Mouse (Mus musculus): ENCODE results near the gene Mtrf1. TPM values are rescaled to one million over a fixed set of nuclear protein-coding genes. Genes with fewer than 3 reads are reported as not detected.
"Not testable (repeated sequence)": the region's sequence is repeated elsewhere in the genome, so short reads cannot be mapped to it uniquely, and the experiment has no call there.

The Mtrf1 gene
- polyA plus RNA-seq, 1 experiment from 2014 or later = 8.3 TPM

DNA sequence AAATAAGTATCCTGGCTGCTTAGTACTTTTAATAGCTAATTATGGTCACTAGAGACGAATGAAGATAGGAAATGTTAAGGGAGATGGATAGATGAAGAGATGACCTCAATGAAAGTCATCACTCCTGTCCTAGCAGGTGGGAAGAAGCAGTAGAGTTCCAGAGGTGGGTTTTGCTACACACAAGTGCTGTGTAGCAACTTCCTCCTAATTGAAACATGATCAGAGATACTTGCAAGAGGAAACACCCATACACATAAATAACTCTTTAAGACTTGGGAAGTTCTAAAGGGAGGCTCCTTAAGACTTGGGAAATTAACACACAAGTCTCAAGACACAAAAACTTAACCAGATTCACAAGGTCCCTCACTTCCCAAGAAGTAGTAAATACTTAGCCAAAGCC lies 36.5 kb downstream of the Mtrf1 start:
- H3K27ac ChIP-seq (replicated peaks; ENCODE audit: low read depth, low read length) = no peak overlapping the region
- ATAC-seq (ENCODE audit: low read depth) (no peak), DNase-seq (ENCODE audit: low spot score) (no peak)
- 77% methylated on average over 1 of the region's 1 CpGs for WGBS
- no peaks in the 10 kb centered on the region for H3K27me3 ChIP-seq (replicated peaks; ENCODE audit: control insufficient read depth, insufficient read depth, low read length)
- H3K4me2 ChIP-seq (ENCODE audit: low read depth, low read length) = no peak overlapping the region
- H3K36me3 ChIP-seq (ENCODE audit: control insufficient read depth, insufficient read depth, low read length) = no peaks in the 10 kb centered on the region
- H3K4me3 ChIP-seq (ENCODE audit: low read depth, low read length) = no peak overlapping the region
- no peaks in the 10 kb centered on the region for H3K4me1 ChIP-seq (ENCODE audit: control insufficient read depth, insufficient read depth, low read length)
- H3K9ac ChIP-seq (ENCODE audit: low read depth, low read length) = no peak overlapping the region
- no peaks in the 10 kb centered on the region for H3K9me3 ChIP-seq (ENCODE audit: control insufficient read depth, low read length)

DNA sequence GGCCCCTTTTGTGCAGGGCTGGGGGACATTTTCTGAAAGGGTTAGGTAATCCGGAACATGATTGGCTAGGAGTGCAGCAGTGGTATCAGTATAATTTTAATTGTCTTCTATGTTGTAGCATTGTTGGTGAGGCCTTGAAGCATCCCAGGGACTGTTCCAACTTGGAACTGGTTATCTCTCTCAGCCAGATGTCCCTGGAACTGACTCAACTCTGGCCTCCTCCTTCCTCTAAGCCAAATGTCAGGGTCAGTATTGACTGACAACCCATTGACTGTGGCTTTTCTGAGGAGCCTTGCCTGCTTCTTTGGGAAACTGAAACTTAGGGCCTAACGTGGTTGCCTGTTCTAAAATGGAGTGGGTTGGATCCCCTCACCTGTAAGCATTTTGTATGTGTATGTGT lies 43.1 kb downstream of the Mtrf1 start:
- ATAC-seq (ENCODE audit: low read depth) = no peak
- H3K4me2 ChIP-seq (ENCODE audit: low read depth, low read length) = no peak overlapping the region
- H3K9ac ChIP-seq (ENCODE audit: low read depth, low read length) = no peak overlapping the region
- no peak for DNase-seq (ENCODE audit: low spot score)
- H3K27ac ChIP-seq (replicated peaks; ENCODE audit: low read depth, low read length) = no peak overlapping the region
- H3K27me3 ChIP-seq (replicated peaks; ENCODE audit: control insufficient read depth, insufficient read depth, low read length) = no peaks in the 10 kb centered on the region
- H3K4me3 ChIP-seq (ENCODE audit: low read depth, low read length) = no peak overlapping the region
- 86% methylated on average over 2 of the region's 2 CpGs for WGBS
- H3K36me3 ChIP-seq (ENCODE audit: control insufficient read depth, insufficient read depth, low read length) = no peaks in the 10 kb centered on the region
- H3K4me1 ChIP-seq (ENCODE audit: control insufficient read depth, insufficient read depth, low read length) = no peaks in the 10 kb centered on the region
- H3K9me3 ChIP-seq (ENCODE audit: control insufficient read depth, low read length) = no peaks in the 10 kb centered on the region

DNA sequence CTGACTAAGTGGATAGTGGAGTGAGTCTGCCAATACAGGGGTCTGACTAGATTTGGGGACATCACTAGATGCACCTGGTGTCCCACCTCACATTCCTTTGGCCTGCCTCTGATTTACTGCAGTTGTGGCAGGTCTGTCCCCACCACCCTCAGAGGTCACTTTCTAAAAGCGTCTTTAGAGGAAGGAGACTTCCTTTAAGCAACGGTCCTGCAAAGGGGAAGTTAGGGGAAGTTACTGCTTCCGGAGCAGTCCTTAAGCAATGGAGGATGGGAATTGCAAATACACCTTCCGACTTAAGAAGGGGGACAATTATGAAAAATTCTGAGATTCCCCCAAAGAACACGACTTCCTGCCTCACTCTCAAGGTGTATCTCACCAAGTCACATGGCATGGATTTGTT lies 43.9 kb downstream of the Mtrf1 start:
- no peak overlapping the region for H3K9ac ChIP-seq (ENCODE audit: low read depth, low read length)
- no peak overlapping the region for H3K27ac ChIP-seq (replicated peaks; ENCODE audit: low read depth, low read length)
- DNase-seq (ENCODE audit: low spot score) (no peak), ATAC-seq (ENCODE audit: low read depth) (no peak)
- no peaks in the 10 kb centered on the region for H3K36me3 ChIP-seq (ENCODE audit: control insufficient read depth, insufficient read depth, low read length)
- WGBS = 84% methylated on average over 5 of the region's 5 CpGs
- no peak overlapping the region for H3K4me2 ChIP-seq (ENCODE audit: low read depth, low read length)
- H3K27me3 ChIP-seq (replicated peaks; ENCODE audit: control insufficient read depth, insufficient read depth, low read length) = no peaks in the 10 kb centered on the region
- H3K4me1 ChIP-seq (ENCODE audit: control insufficient read depth, insufficient read depth, low read length) = no peaks in the 10 kb centered on the region
- no peak overlapping the region for H3K4me3 ChIP-seq (ENCODE audit: low read depth, low read length)
- no peaks in the 10 kb centered on the region for H3K9me3 ChIP-seq (ENCODE audit: control insufficient read depth, low read length)

DNA sequence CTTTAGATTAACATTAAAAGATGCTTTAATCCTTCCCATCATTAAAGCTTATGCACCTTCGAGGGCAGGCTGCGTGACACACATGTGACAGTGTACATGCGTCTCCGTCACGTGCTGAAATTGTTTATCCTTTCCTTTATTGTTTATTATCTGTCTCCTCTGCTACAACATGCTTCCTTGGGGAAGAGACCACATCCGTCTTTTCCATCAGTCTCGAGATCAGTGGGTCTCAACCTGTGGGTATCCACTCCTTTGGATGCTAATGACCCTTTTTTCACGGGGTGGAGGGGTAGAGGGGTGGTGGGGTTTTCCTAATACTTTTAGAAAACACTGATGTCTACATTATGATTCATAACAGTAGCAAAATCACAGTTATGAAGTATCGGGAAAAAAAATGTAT lies 47.0 kb downstream of the Mtrf1 start:
- Histone ChIP-seq H3K4me2 (ENCODE audit: low read depth, low read length) (no peak overlapping the region), H3K27ac (replicated peaks; ENCODE audit: low read depth, low read length) (no peak overlapping the region), H3K4me3 (ENCODE audit: low read depth, low read length) (no peak overlapping the region), H3K36me3 (ENCODE audit: control insufficient read depth, insufficient read depth, low read length) (no peaks in the 10 kb centered on the region), H3K9ac (ENCODE audit: low read depth, low read length) (no peak overlapping the region), H3K4me1 (ENCODE audit: control insufficient read depth, insufficient read depth, low read length) (no peaks in the 10 kb centered on the region), H3K27me3 (replicated peaks; ENCODE audit: control insufficient read depth, insufficient read depth, low read length) (no peaks in the 10 kb centered on the region), H3K9me3 (ENCODE audit: control insufficient read depth, low read length) (no peaks in the 10 kb centered on the region)
- 88% methylated on average over 9 of the region's 9 CpGs for WGBS
- DNase-seq (ENCODE audit: low spot score) = no peak
- no peak for ATAC-seq (ENCODE audit: low read depth)

GRCm38 (mm10) chr14:79445055-79445620 lies 47.6 kb downstream of the Mtrf1 start:
- DNase-seq (ENCODE audit: low spot score) = peak; percentile 18
- H3K4me3 ChIP-seq (ENCODE audit: low read depth, low read length) = no peak overlapping the region
- 56% methylated on average over 16 of the region's 16 CpGs for WGBS
- no peaks in the 10 kb centered on the region for H3K4me1 ChIP-seq (ENCODE audit: control insufficient read depth, insufficient read depth, low read length)
- H3K9ac ChIP-seq (ENCODE audit: low read depth, low read length) = no peak overlapping the region
- 0 out of 2 replicates have a peak, but pooled peaks have one; percentile 33 for ATAC-seq (ENCODE audit: low read depth)
- H3K27ac ChIP-seq (replicated peaks; ENCODE audit: low read depth, low read length) = no peak overlapping the region
- no peaks in the 10 kb centered on the region for H3K9me3 ChIP-seq (ENCODE audit: control insufficient read depth, low read length)
- no peak overlapping the region for H3K4me2 ChIP-seq (ENCODE audit: low read depth, low read length)
- no peaks in the 10 kb centered on the region for H3K36me3 ChIP-seq (ENCODE audit: control insufficient read depth, insufficient read depth, low read length)
- H3K27me3 ChIP-seq (replicated peaks; ENCODE audit: control insufficient read depth, insufficient read depth, low read length) = no peaks in the 10 kb centered on the region

- Histone ChIP-seq H3K27ac (replicated peaks; ENCODE audit: low read depth, low read length) (peak within 1 kb of the TSS; percentile 61; the same call in 1 of the 2 replicates), H3K4me3 (ENCODE audit: low read depth, low read length) (peak within 1 kb of the TSS; percentile 54), H3K9me3 (ENCODE audit: control insufficient read depth, low read length) (peaks cover 18% of the 10 kb centered on the region; the same call in 1 of the 2 replicates), H3K9ac (ENCODE audit: low read depth, low read length) (peak within 1 kb of the TSS; percentile 61), H3K4me2 (ENCODE audit: low read depth, low read length) (peak within 1 kb of the TSS; percentile 69)
- DNase-seq (ENCODE audit: low spot score) = peak; percentile 98
- 20% methylated on average over 35 of the region's 89 CpGs for WGBS
- H3K36me3 ChIP-seq (ENCODE audit: control insufficient read depth, insufficient read depth, low read length); H3K4me1 ChIP-seq (ENCODE audit: control insufficient read depth, insufficient read depth, low read length); H3K27me3 ChIP-seq (replicated peaks; ENCODE audit: control insufficient read depth, insufficient read depth, low read length): not testable (repeated sequence)
- ATAC-seq (ENCODE audit: low read depth) = peak; percentile 95
Observed at GRCm38 (mm10) chr14:79451681-79452590, 54.4 kb downstream of the Mtrf1 start, which contains the start of gene Kbtbd6. Gene Kbtbd6 (plus strand): TSS chr14:79451835.

GRCm38 (mm10) chr14:79452591-79452934 lies 55.0 kb downstream of the Mtrf1 start:
- not testable (repeated sequence) for H3K4me2 ChIP-seq (ENCODE audit: low read depth, low read length); DNase-seq (ENCODE audit: low spot score); H3K4me1 ChIP-seq (ENCODE audit: control insufficient read depth, insufficient read depth, low read length); ATAC-seq (ENCODE audit: low read depth); H3K4me3 ChIP-seq (ENCODE audit: low read depth, low read length); H3K27me3 ChIP-seq (replicated peaks; ENCODE audit: control insufficient read depth, insufficient read depth, low read length); H3K36me3 ChIP-seq (ENCODE audit: control insufficient read depth, insufficient read depth, low read length); H3K9ac ChIP-seq (ENCODE audit: low read depth, low read length); H3K27ac ChIP-seq (replicated peaks; ENCODE audit: low read depth, low read length)
- peaks cover 18% of the 10 kb centered on the region; the same call in 1 of the 2 replicates for H3K9me3 ChIP-seq (ENCODE audit: control insufficient read depth, low read length)
- 94% methylated on average over 5 of the region's 10 CpGs for WGBS

- 90% methylated on average over 1 of the region's 1 CpGs for WGBS
- ATAC-seq (ENCODE audit: low read depth) = no peak
- no peak overlapping the region for H3K4me2 ChIP-seq (ENCODE audit: low read depth, low read length)
Observed at GRCm38 (mm10) chr14:79460401-79460800, 62.8 kb downstream of the Mtrf1 start.

More at GRCm38 (mm10) chr14:79460401-79460800, 62.8 kb downstream of the Mtrf1 start:
- H3K9me3 ChIP-seq (ENCODE audit: control insufficient read depth, low read length) = 0 out of 2 replicates have a peak, but pooled peaks cover 1% of the 10 kb centered on the region
- no peaks in the 10 kb centered on the region for H3K4me1 ChIP-seq (ENCODE audit: control insufficient read depth, insufficient read depth, low read length)
- H3K9ac ChIP-seq (ENCODE audit: low read depth, low read length) = no peak overlapping the region
- H3K36me3 ChIP-seq (ENCODE audit: control insufficient read depth, insufficient read depth, low read length) = peaks cover 47% of the 10 kb centered on the region
- no peak for DNase-seq (ENCODE audit: low spot score)
- no peaks in the 10 kb centered on the region for H3K27me3 ChIP-seq (replicated peaks; ENCODE audit: control insufficient read depth, insufficient read depth, low read length)
- H3K4me3 ChIP-seq (ENCODE audit: low read depth, low read length) = no peak overlapping the region
- H3K27ac ChIP-seq (replicated peaks; ENCODE audit: low read depth, low read length) = no peak overlapping the region
